Mouse (Mus musculus) hindbrain, embryonic 15.5 days (tissue): ENCODE results near the gene Wdr18. TPM values are rescaled to one million over a fixed set of nuclear protein-coding genes. Genes with fewer than 3 reads are reported as not detected.

Source experiments
- ATAC-seq: fragments of 200-750 bp; cut with Nextera tagmentation; 2 replicates; pipeline ENCODE4 v1.8.0; 2017; ENCODE audit warnings: low read depth, moderate number of reproducible peaks, moderate TSS enrichment; ENCODE audit not compliant: low FRiP score
- H3K27ac ChIP-seq: fragments of 300-500 bp; sonication (generic); replicated peaks from 2 replicates; pipeline ENCODE4 v1.5.1; 2015; ENCODE audit warnings: mild to moderate bottlenecking, inconsistent platforms
- H3K27me3 ChIP-seq: fragments of 300-500 bp; sonication (generic); 2 replicates; pipeline ENCODE4 v1.6.1; 2015; ENCODE audit warnings: control low read depth, inconsistent platforms
- H3K36me3 ChIP-seq: fragments of 300-500 bp; sonication (generic); 2 replicates; pipeline ENCODE4 v1.6.1; 2015; ENCODE audit warnings: control low read depth, inconsistent platforms
- H3K4me1 ChIP-seq: fragments of 300-500 bp; sonication (generic); replicated peaks from 2 replicates; pipeline ENCODE4 v1.6.1; 2015; ENCODE audit warnings: control low read depth, inconsistent platforms
- H3K4me2 ChIP-seq: fragments of 300-500 bp; sonication (generic); 2 replicates; pipeline ENCODE4 v1.6.1; 2015; ENCODE audit warnings: moderate library complexity, mild to moderate bottlenecking, inconsistent platforms
- H3K4me3 ChIP-seq: fragments of 300-500 bp; sonication (generic); 2 replicates; pipeline ENCODE4 v1.5.1; 2015; ENCODE audit warnings: mild to moderate bottlenecking, inconsistent platforms
- H3K9ac ChIP-seq: fragments of 300-500 bp; sonication (generic); 2 replicates; pipeline ENCODE4 v1.6.1; 2015; ENCODE audit warnings: inconsistent platforms
- H3K9me3 ChIP-seq: fragments of 300-500 bp; sonication (generic); 2 replicates; pipeline ENCODE4 v1.6.1; 2016; ENCODE audit warnings: control low read depth, inconsistent platforms
- WGBS: fragments of 180-500 bp; shearing (Covaris S2); methylation state at CpG from one replicate; pipeline ENCODE4 v1.1.7; 2015; 5-methylcytosine and 5-hydroxymethylcytosine counted together
- polyA plus RNA-seq: library from polyadenylated mRNA; unstranded; fragments of >200 nt; fragmentation: Nextera tagmentation; extraction: Ambion mirVana; gene quantifications from 2 replicates; pipeline ENCODE4 v1.2.1, GENCODE M21; 2015

Gene Wdr18
- polyA plus RNA-seq, 1 experiment from 2014 or later = 93.6 TPM

DNA sequence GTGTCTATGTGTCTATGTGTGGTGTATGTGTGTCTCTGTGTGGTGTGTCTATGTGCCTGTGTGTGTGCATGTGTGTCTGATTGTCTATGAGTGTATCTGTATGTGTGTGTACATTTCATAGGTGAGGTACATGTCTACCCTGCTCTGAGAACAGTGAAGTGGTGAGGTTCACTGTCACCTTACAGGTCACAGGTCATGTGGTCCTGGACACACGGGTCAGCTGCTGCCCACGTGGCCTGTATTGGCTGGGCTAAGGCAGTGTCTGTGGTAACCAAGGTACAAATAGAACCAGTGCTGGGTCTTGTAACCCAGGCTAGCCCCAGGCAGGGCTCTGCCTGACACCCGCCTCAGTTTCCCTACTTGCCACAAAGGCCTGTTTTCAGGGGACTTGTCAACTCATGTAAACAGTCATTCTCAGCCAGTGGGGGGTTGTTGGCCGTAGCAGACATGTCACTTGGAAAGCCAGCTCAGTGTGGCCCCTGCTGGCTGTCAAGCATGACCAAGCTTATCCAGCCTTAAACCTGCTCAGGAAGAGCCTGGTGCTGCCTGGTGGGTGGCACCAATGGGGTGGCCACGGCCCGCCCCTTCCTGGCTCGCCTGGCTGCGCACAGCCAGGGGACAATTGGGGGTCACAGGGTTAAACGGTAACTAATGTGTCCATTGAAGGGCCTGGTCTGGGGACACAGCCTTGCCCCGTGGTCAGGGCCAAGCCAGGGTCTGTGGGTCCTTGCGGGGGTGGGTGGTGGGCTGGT lies 22.0 kb upstream of the Wdr18 start:
- WGBS = 39% methylated on average over 11 of the region's 11 CpGs
- Histone ChIP-seq H3K36me3 (no peaks in the 10 kb centered on the region), H3K4me2 (no peak overlapping the region), H3K9ac (no peak overlapping the region), H3K9me3 (no peaks in the 10 kb centered on the region), H3K27ac (no peak overlapping the region), H3K4me1 (peaks cover 36% of the 10 kb centered on the region), H3K27me3 (no peaks in the 10 kb centered on the region), H3K4me3 (no peak overlapping the region)
- ATAC-seq = no peak

DNA sequence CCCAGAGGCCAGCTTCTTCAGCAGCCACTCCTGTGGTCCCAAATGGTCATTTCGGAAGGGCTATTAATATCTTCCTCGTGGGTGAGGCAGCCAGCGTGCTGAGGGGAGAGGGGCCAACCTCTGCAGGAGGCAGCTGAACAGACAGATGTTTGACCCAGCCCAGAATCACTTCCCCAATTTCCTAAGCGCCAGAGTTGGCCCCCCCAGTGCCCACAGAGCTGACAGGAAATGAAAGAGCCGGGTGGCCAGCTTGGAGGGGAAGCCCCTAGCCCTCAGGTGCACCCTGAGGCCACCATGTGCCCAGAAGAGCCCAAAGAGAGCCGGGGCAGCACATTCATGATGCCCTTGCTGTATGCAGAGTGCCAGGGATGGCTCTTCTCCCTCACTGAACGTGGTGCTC lies 19.2 kb upstream of the Wdr18 start:
- Histone ChIP-seq H3K4me2 (no peak overlapping the region), H3K27me3 (no peaks in the 10 kb centered on the region), H3K27ac (no peak overlapping the region), H3K9me3 (no peaks in the 10 kb centered on the region), H3K36me3 (no peaks in the 10 kb centered on the region), H3K4me3 (no peak overlapping the region), H3K4me1 (peaks cover 27% of the 10 kb centered on the region), H3K9ac (no peak overlapping the region)
- 71% methylated on average over 7 of the region's 7 CpGs for WGBS
- ATAC-seq = no peak

DNA sequence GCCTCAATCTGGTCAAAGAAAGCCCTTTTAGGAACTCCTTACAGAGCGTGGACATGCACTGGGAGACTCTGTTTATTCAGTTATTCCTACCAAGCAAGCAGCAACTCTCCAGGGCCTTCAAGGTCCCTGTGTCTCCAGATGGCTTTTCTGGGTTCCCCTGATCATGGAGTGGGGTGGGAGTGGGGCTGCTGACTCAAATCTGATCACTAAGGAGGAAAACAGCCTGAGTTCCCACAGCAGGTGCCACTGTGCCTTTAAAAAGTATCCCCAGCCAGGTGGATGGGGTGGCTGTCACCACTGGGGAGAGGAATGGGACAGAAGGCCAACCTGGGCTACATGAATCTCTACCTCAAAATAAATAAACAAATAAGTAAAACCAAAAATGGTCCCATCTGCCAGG lies 17.0 kb upstream of the Wdr18 start:
- Histone ChIP-seq H3K27me3 (no peaks in the 10 kb centered on the region), H3K4me2 (no peak overlapping the region), H3K4me3 (no peak overlapping the region), H3K9me3 (no peaks in the 10 kb centered on the region), H3K4me1 (peaks cover 19% of the 10 kb centered on the region), H3K36me3 (peaks cover 2% of the 10 kb centered on the region; the same call in 1 of the 2 replicates), H3K9ac (no peak overlapping the region), H3K27ac (no peak overlapping the region)
- WGBS = 92% methylated on average over 1 of the region's 1 CpGs
- no peak for ATAC-seq

DNA sequence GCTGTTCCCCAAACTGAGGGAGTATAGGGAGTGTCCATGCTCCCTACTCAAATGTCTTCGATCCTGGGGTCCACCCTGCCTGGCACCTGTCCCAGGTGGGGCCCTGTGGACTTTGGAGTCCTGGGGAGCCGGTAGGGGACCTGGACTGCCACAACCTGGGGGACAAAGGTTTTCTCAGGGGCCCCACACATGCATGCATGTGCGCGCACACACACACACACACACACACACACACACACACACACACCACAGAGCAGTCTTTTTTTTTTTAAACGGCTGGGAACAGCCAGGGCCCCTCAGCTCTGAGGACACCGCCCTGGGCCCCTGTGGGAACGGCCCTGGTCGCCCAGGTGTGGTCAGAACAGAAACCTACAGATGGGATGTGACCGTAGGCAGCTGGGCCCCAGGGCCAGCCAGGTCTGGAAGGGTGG lies 16.5 kb upstream of the Wdr18 start:
- no peak overlapping the region for H3K4me3 ChIP-seq
- H3K27me3 ChIP-seq = no peaks in the 10 kb centered on the region
- H3K9me3 ChIP-seq = no peaks in the 10 kb centered on the region
- H3K4me2 ChIP-seq = no peak overlapping the region
- 76% methylated on average over 9 of the region's 9 CpGs for WGBS
- H3K36me3 ChIP-seq = peaks cover 2% of the 10 kb centered on the region; the same call in 1 of the 2 replicates
- no peak for ATAC-seq
- peaks cover 16% of the 10 kb centered on the region for H3K4me1 ChIP-seq
- H3K9ac ChIP-seq = no peak overlapping the region
- H3K27ac ChIP-seq = no peak overlapping the region

DNA sequence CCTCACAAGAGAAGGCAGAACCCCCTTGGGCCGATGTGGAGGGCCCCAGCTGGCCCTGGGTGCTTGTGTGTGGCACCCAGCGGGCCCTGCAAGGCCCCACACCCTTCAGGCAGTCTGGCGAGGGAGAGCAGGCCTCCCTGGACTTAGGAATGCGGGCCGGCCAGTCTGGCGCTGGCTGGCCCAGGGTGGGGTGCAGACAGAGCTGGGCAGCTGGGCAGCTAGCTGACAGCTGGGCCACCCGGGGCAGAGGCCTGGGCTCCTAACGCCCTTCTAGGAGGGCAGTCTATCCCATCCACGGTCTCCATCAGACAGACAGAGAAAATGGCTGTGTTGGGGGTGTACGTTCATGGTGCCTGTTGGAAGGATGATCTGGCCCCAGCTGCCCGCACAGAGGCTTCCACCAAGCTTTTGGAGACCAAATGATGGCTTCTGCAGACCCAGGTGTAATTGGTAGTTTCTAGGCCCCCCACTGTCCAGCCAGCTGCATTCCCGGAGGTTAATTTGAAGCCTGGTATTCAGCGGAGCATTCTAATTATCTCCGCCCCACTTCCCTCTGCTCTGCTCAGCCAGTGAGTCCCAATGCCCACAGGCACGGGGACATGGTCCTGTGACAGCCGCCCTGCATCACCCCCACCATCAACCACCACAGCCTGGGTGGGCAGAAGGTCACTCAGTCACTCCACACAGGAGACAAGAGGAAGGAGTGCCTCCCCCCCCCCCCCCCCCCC lies 14.3 kb upstream of the Wdr18 start:
- H3K27ac ChIP-seq = no peak overlapping the region
- H3K4me2 ChIP-seq = no peak overlapping the region
- no peak overlapping the region for H3K9ac ChIP-seq
- peaks cover 16% of the 10 kb centered on the region for H3K4me1 ChIP-seq
- 20% methylated on average over 16 of the region's 16 CpGs for WGBS
- H3K36me3 ChIP-seq = peaks cover 12% of the 10 kb centered on the region
- ATAC-seq = no peak
- H3K27me3 ChIP-seq = no peaks in the 10 kb centered on the region
- no peaks in the 10 kb centered on the region for H3K9me3 ChIP-seq
- no peak overlapping the region for H3K4me3 ChIP-seq

DNA sequence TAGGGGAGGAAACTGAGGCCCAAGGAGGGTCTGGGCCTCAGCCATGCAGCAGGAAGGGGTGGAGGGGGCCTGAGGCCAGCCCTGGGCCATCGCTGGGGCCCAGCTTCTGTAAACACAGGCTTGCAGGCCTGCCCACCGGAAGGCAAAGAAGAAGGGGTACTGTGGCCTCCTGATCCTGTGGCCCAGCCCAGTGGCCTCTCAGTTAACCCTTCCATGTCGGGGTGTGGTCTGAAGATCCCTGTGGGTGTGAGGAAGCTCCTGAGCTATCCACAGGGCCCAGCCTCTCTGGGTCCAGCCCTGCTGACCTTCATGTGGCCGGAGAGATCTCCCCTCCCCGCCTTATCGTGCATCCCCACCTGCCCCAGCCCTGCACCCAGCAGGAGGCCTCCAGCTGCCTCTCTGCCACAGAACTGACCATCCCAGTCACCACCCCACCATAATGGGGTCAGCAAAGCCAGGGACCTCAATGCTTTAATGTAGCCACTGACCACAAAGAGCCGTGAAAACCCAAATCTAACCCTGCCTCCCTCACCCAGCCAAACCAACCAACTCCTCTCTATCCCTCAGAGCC lies 13.1 kb upstream of the Wdr18 start:
- WGBS = 18% methylated on average over 7 of the region's 7 CpGs

DNA sequence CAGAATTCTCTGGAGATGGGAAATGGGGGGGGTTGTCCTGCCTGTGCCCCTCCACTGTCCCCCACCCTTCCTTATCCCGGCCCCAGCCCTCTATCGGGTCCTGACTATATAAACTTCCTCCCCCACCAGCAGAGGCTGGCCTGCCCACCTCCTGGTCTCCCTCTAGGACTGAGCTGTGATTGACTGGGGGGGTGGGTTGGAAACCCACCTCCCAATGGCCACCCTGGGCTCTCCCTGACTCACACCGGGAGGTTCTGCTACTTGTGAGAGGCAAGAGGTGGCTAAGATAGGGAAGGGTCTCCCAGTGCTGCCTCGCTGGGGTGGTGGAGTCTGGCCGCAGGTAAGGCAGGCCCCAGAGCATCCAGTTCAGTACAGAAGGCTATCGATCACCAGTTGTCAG lies 12.4 kb upstream of the Wdr18 start:
- H3K9ac ChIP-seq = no peak overlapping the region
- no peaks in the 10 kb centered on the region for H3K9me3 ChIP-seq
- H3K4me2 ChIP-seq = no peak overlapping the region
- H3K27ac ChIP-seq = no peak overlapping the region
- H3K27me3 ChIP-seq = no peaks in the 10 kb centered on the region
- peaks cover 16% of the 10 kb centered on the region for H3K4me1 ChIP-seq
- no peak overlapping the region for H3K4me3 ChIP-seq
- 65% methylated on average over 6 of the region's 6 CpGs for WGBS
- ATAC-seq = no peak
- H3K36me3 ChIP-seq = peaks cover 20% of the 10 kb centered on the region

More for the DNA sequence above, 13.1 kb upstream of the Wdr18 start:
- Histone ChIP-seq H3K36me3 (peaks cover 20% of the 10 kb centered on the region), H3K27ac (no peak overlapping the region), H3K4me3 (no peak overlapping the region), H3K9me3 (no peaks in the 10 kb centered on the region), H3K4me1 (peaks cover 16% of the 10 kb centered on the region), H3K9ac (no peak overlapping the region), H3K27me3 (no peaks in the 10 kb centered on the region), H3K4me2 (no peak overlapping the region)
- no peak for ATAC-seq

DNA sequence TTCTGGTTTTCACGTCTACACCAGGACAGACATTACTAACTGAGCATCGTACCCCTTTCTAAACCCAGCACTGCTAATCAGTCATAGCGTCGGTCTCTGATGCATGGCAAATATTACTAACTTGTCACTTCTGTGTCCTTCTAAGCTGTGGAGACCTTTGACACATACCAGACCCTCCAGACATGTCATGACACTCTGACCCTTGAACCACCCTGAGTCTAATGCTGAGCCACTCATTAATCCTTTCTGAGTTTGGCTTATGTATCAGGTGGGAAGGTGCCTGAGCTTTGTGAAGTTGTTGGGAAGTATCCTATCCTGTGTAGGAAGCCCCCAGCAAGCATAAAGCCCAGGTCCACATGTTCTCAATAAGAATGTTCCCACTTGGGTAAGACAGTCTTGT lies 10.1 kb upstream of the Wdr18 start:
- no peak overlapping the region for H3K4me2 ChIP-seq
- no peak overlapping the region for H3K4me3 ChIP-seq
- H3K36me3 ChIP-seq = peaks cover 20% of the 10 kb centered on the region
- no peak overlapping the region for H3K9ac ChIP-seq
- ATAC-seq = no peak
- 96% methylated on average over 4 of the region's 4 CpGs for WGBS
- no peaks in the 10 kb centered on the region for H3K27me3 ChIP-seq
- H3K27ac ChIP-seq = no peak overlapping the region
- peaks cover 16% of the 10 kb centered on the region for H3K4me1 ChIP-seq
- H3K9me3 ChIP-seq = no peaks in the 10 kb centered on the region

DNA sequence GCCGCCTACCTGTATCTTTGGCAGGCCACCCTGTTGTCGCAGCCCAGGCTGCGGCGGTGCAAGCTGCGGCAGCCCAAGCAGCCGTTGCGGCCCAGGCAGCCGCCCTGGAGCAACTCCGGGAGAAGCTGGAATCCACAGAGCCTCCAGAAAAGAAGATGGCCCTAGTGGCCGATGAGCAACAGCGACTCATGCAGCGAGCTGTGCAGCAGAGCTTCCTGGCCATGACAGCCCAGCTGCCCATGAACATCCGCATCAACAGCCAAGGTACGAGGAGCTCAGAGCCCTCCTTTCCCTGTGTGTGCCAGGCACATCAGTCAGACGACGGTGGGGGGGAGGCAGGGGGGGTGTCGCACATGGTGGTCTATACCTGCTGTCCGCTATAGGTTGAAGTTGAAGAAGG lies 9.3 kb upstream of the Wdr18 start:
- H3K4me2 ChIP-seq = no peak overlapping the region
- H3K9me3 ChIP-seq = no peaks in the 10 kb centered on the region
- WGBS = 84% methylated on average over 17 of the region's 18 CpGs
- no peak for ATAC-seq
- H3K9ac ChIP-seq = no peak overlapping the region
- H3K27me3 ChIP-seq = no peaks in the 10 kb centered on the region
- H3K27ac ChIP-seq = no peak overlapping the region
- no peak overlapping the region for H3K4me3 ChIP-seq
- H3K4me1 ChIP-seq = peaks cover 12% of the 10 kb centered on the region
- peaks cover 20% of the 10 kb centered on the region for H3K36me3 ChIP-seq

DNA sequence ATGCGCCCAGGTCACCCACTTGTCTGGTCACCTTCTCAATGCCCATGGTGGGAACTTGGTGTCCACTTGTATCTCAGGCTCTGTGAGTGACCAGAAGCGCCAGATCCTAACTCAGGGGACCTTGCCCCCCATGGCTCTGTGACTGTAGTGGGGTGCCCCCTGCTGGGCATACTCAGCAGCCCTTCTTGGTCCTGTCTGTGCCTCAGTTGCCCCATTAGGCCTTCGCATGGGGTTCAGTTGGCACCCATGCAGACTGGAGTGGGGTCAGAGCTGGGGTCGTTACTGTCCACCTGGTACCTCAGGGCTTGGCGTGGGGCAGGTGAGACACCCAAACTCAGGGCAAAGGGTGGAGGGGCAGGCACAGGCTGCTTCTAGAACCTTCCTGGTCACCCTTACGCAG lies 6.0 kb upstream of the Wdr18 start:
- ATAC-seq = no peak
- Histone ChIP-seq H3K4me3 (no peak overlapping the region), H3K27ac (no peak overlapping the region), H3K9me3 (no peaks in the 10 kb centered on the region), H3K4me1 (no peaks in the 10 kb centered on the region), H3K9ac (no peak overlapping the region), H3K36me3 (peaks cover 17% of the 10 kb centered on the region), H3K27me3 (0 out of 2 replicates have a peak, but pooled peaks cover 2% of the 10 kb centered on the region), H3K4me2 (no peak overlapping the region)
- WGBS = 87% methylated on average over 6 of the region's 6 CpGs

DNA sequence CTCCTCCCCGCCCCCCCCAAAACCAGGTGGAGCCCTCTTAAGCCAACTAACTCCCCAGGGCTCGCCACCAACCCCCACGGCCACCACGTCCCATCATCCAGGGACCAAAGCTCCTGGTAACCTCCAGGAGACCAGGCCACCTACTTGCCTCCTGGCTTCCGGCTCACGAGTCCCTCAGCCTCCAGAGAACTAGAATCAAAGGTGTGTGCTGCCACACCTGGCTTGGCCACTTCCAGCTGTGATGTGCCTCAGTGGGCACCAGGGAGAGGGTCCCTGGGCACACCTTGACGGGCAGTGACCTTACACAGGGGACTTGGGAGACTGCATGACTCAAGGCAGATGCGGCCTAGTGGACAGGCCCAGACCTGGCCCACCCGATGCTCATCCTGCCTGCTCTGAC lies 4.3 kb upstream of the Wdr18 start:
- Histone ChIP-seq H3K27me3 (0 out of 2 replicates have a peak, but pooled peaks cover 2% of the 10 kb centered on the region), H3K4me1 (peaks cover 3% of the 10 kb centered on the region), H3K36me3 (peaks cover 8% of the 10 kb centered on the region), H3K4me3 (no peak overlapping the region), H3K27ac (no peak overlapping the region), H3K9ac (no peak overlapping the region), H3K4me2 (no peak overlapping the region), H3K9me3 (no peaks in the 10 kb centered on the region)
- ATAC-seq = no peak
- WGBS = 84% methylated on average over 9 of the region's 9 CpGs

DNA sequence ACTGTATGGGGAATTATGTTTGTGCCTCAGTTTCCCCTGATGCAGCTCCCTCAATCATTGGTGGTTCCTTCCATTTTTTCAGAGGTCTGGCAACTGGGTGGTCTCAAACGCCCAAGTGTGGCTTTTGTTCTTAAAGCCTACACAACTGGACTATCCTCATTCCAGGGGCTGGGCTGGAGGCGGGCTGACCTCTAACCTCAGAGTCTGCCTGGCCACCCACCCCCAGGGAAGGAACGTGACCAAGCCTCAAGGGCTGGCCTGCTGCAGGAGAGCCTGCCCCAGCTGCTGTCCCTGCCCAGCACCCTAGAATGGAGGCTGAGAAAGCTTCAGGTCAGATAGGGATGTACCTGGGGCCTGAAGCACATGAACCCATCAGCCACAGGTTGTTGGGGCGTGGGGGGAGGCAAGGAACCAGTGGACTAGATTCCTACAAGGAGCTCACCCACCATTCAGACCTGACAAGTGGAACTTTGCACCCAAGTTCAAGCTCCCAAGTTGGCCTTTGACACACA lies 3.3 kb upstream of the Wdr18 start:
- Histone ChIP-seq H3K9me3 (no peaks in the 10 kb centered on the region), H3K27me3 (0 out of 2 replicates have a peak, but pooled peaks cover 2% of the 10 kb centered on the region), H3K36me3 (no peaks in the 10 kb centered on the region), H3K9ac (no peak overlapping the region), H3K4me1 (peaks cover 12% of the 10 kb centered on the region), H3K27ac (no peak overlapping the region), H3K4me3 (no peak overlapping the region), H3K4me2 (no peak overlapping the region)
- no peak for ATAC-seq
- 20% methylated on average over 4 of the region's 4 CpGs for WGBS
